Mouse (Mus musculus): ENCODE data around the gene Vegfb. TPM values are rescaled to one million over a fixed set of nuclear protein-coding genes. Genes with fewer than 3 reads are reported as not detected.

Gene Vegfb
- polyA plus RNA-seq, 1 experiment from 2014 or later = 34.9 TPM

Other genes with a start within 250 kb of the Vegfb start
- 7.0 and 7.3 TPM in 2 replicates for gene Rps6ka4, start 147.0 kb downstream of the Vegfb start, polyA plus RNA-seq (2015; fragmentation: Nextera tagmentation; extraction: Ambion mirVana)
- gene Ccdc88b, start 129.4 kb downstream of the Vegfb start, polyA plus RNA-seq (2015; fragmentation: Nextera tagmentation; extraction: Ambion mirVana) = 1.0 and 1.1 TPM in 2 replicates
- gene Trmt112, start 78.0 kb downstream of the Vegfb start, polyA plus RNA-seq (2015; fragmentation: Nextera tagmentation; extraction: Ambion mirVana) = 115 and 121 TPM in 2 replicates
- gene Prdx5, start 77.5 kb downstream of the Vegfb start, polyA plus RNA-seq (2015; fragmentation: Nextera tagmentation; extraction: Ambion mirVana) = 274 and 284 TPM in 2 replicates
- 15.8 and 16.6 TPM in 2 replicates for gene Esrra, start 65.8 kb downstream of the Vegfb start, polyA plus RNA-seq (2015; fragmentation: Nextera tagmentation; extraction: Ambion mirVana)
- gene Catsperz, start 62.3 kb downstream of the Vegfb start, polyA plus RNA-seq (2015; fragmentation: Nextera tagmentation; extraction: Ambion mirVana) = 0.86 and 1.00 TPM in 2 replicates
- 1.7 and 2.2 TPM in 2 replicates for gene Kcnk4, start 53.1 kb downstream of the Vegfb start, polyA plus RNA-seq (2015; fragmentation: Nextera tagmentation; extraction: Ambion mirVana)
- gene Bad, start 45.8 kb downstream of the Vegfb start, polyA plus RNA-seq (2015; fragmentation: Nextera tagmentation; extraction: Ambion mirVana) = 83.1 and 86.9 TPM in 2 replicates
- gene Gpr137, start 45.2 kb downstream of the Vegfb start, polyA plus RNA-seq (2015; fragmentation: Nextera tagmentation; extraction: Ambion mirVana) = 53.1 and 54.7 TPM in 2 replicates
- gene Ppp1r14b, start 12.7 kb downstream of the Vegfb start, polyA plus RNA-seq (2015; fragmentation: Nextera tagmentation; extraction: Ambion mirVana) = 114 and 143 TPM in 2 replicates
- 11.5 and 11.7 TPM in 2 replicates for gene Plcb3, start 11.2 kb downstream of the Vegfb start, polyA plus RNA-seq (2015; fragmentation: Nextera tagmentation; extraction: Ambion mirVana)
- 108 and 109 TPM in 2 replicates for gene Fkbp2, start 7.2 kb downstream of the Vegfb start, polyA plus RNA-seq (2015; fragmentation: Nextera tagmentation; extraction: Ambion mirVana)
- gene Dnajc4, start 4.9 kb upstream of the Vegfb start, polyA plus RNA-seq (2015; fragmentation: Nextera tagmentation; extraction: Ambion mirVana) = 24.2 and 25.9 TPM in 2 replicates
- 18.6 and 23.8 TPM in 2 replicates for gene Nudt22, start 8.5 kb upstream of the Vegfb start, polyA plus RNA-seq (2015; fragmentation: Nextera tagmentation; extraction: Ambion mirVana)
- 16.6 and 18.0 TPM in 2 replicates for gene Trpt1, start 8.5 kb upstream of the Vegfb start, polyA plus RNA-seq (2015; fragmentation: Nextera tagmentation; extraction: Ambion mirVana)
- gene Fermt3, start 31.8 kb upstream of the Vegfb start, polyA plus RNA-seq (2015; fragmentation: Nextera tagmentation; extraction: Ambion mirVana) = 4.4 and 5.6 TPM in 2 replicates
- gene Stip1, start 52.3 kb upstream of the Vegfb start, polyA plus RNA-seq (2015; fragmentation: Nextera tagmentation; extraction: Ambion mirVana) = 233 and 239 TPM in 2 replicates
- 4.2 and 5.3 TPM in 2 replicates for gene Macrod1, start 69.2 kb upstream of the Vegfb start, polyA plus RNA-seq (2015; fragmentation: Nextera tagmentation; extraction: Ambion mirVana)
- 7.1 and 8.1 TPM in 2 replicates for gene Flrt1, start 118.1 kb upstream of the Vegfb start, polyA plus RNA-seq (2015; fragmentation: Nextera tagmentation; extraction: Ambion mirVana)
- gene Otub1, start 218.7 kb upstream of the Vegfb start, polyA plus RNA-seq (2015; fragmentation: Nextera tagmentation; extraction: Ambion mirVana) = 233 and 250 TPM in 2 replicates
- 881 and 924 TPM in 2 replicates for gene Cox8a, start 230.0 kb upstream of the Vegfb start, polyA plus RNA-seq (2015; fragmentation: Nextera tagmentation; extraction: Ambion mirVana)

All from hindbrain, embryonic 13.5 days (tissue).